Mouse (Mus musculus): ENCODE results near the gene Nudt8. TPM values are rescaled to one million over a fixed set of nuclear protein-coding genes. Genes with fewer than 3 reads are reported as not detected.

The Nudt8 gene
- polyA plus RNA-seq, 1 experiment from 2014 or later, result 74.1 TPM

Other genes with a start within 250 kb of the Nudt8 start
- 25.6 and 27.3 TPM in 2 replicates for gene Kmt5b, start 233.2 kb upstream of the Nudt8 start, polyA plus RNA-seq (2014; fragmentation: Nextera tagmentation; extraction: Ambion mirVana)
- gene Chka, start 148.8 kb upstream of the Nudt8 start, polyA plus RNA-seq (2014; fragmentation: Nextera tagmentation; extraction: Ambion mirVana), result 25.5 and 27.2 TPM in 2 replicates
- 16.1 and 17.1 TPM in 2 replicates for gene Tcirg1, start 93.4 kb upstream of the Nudt8 start, polyA plus RNA-seq (2014; fragmentation: Nextera tagmentation; extraction: Ambion mirVana)
- gene Ndufs8, start 87.8 kb upstream of the Nudt8 start, polyA plus RNA-seq (2014; fragmentation: Nextera tagmentation; extraction: Ambion mirVana), result 479 and 507 TPM in 2 replicates
- 2.3 and 2.9 TPM in 2 replicates for gene Aldh3b1, start 70.8 kb upstream of the Nudt8 start, polyA plus RNA-seq (2014; fragmentation: Nextera tagmentation; extraction: Ambion mirVana)
- gene Unc93b1, start 65.4 kb upstream of the Nudt8 start, polyA plus RNA-seq (2014; fragmentation: Nextera tagmentation; extraction: Ambion mirVana), result 11.2 and 14.5 TPM in 2 replicates
- gene Aldh3b3, start 41.9 kb upstream of the Nudt8 start, polyA plus RNA-seq (2014; fragmentation: Nextera tagmentation; extraction: Ambion mirVana), result not detected in 2 replicates
- gene Aldh3b2, start 28.3 kb upstream of the Nudt8 start, polyA plus RNA-seq (2014; fragmentation: Nextera tagmentation; extraction: Ambion mirVana), result 0.09 and 0.18 TPM in 2 replicates
- gene Acy3, start 14.0 kb upstream of the Nudt8 start, polyA plus RNA-seq (2014; fragmentation: Nextera tagmentation; extraction: Ambion mirVana), result 13.1 and 14.5 TPM in 2 replicates
- gene Tbx10, start 7.8 kb upstream of the Nudt8 start, polyA plus RNA-seq (2014; fragmentation: Nextera tagmentation; extraction: Ambion mirVana), result not detected in 2 replicates
- gene Gm49405, start within 50 bp of the Nudt8 start, polyA plus RNA-seq (2014; fragmentation: Nextera tagmentation; extraction: Ambion mirVana), result 4.3 and 4.6 TPM in 2 replicates
- gene Doc2g, start 2.7 kb downstream of the Nudt8 start, polyA plus RNA-seq (2014; fragmentation: Nextera tagmentation; extraction: Ambion mirVana), result 85.2 and 90.7 TPM in 2 replicates
- 552 and 561 TPM in 2 replicates for gene Ndufv1, start 12.2 kb downstream of the Nudt8 start, polyA plus RNA-seq (2014; fragmentation: Nextera tagmentation; extraction: Ambion mirVana)
- gene Gstp1, start 37.4 kb downstream of the Nudt8 start, polyA plus RNA-seq (2014; fragmentation: Nextera tagmentation; extraction: Ambion mirVana), result 399 and 401 TPM in 2 replicates
- 8.0 and 10.3 TPM in 2 replicates for gene Gstp2, start 45.4 kb downstream of the Nudt8 start, polyA plus RNA-seq (2014; fragmentation: Nextera tagmentation; extraction: Ambion mirVana)
- not detected in 2 replicates for gene Gstp3, start 59.0 kb downstream of the Nudt8 start, polyA plus RNA-seq (2014; fragmentation: Nextera tagmentation; extraction: Ambion mirVana)
- not detected in 2 replicates for gene Cabp2, start 81.0 kb downstream of the Nudt8 start, polyA plus RNA-seq (2014; fragmentation: Nextera tagmentation; extraction: Ambion mirVana)
- gene Cdk2ap2, start 96.6 kb downstream of the Nudt8 start, polyA plus RNA-seq (2014; fragmentation: Nextera tagmentation; extraction: Ambion mirVana), result 62.5 and 63.8 TPM in 2 replicates
- gene Pitpnm1, start 99.4 kb downstream of the Nudt8 start, polyA plus RNA-seq (2014; fragmentation: Nextera tagmentation; extraction: Ambion mirVana), result 17.3 TPM in 2 replicates
- 87.3 and 100 TPM in 2 replicates for gene Aip, start 125.3 kb downstream of the Nudt8 start, polyA plus RNA-seq (2014; fragmentation: Nextera tagmentation; extraction: Ambion mirVana)
- not detected in 2 replicates for gene Gpr152, start 139.2 kb downstream of the Nudt8 start, polyA plus RNA-seq (2014; fragmentation: Nextera tagmentation; extraction: Ambion mirVana)
- not detected in 2 replicates for gene Cabp4, start 143.5 kb downstream of the Nudt8 start, polyA plus RNA-seq (2014; fragmentation: Nextera tagmentation; extraction: Ambion mirVana)
- gene Coro1b, start 148.0 kb downstream of the Nudt8 start, polyA plus RNA-seq (2014; fragmentation: Nextera tagmentation; extraction: Ambion mirVana), result 117 and 122 TPM in 2 replicates
- 0.54 and 0.82 TPM in 2 replicates for gene Ptprcap, start 153.0 kb downstream of the Nudt8 start, polyA plus RNA-seq (2014; fragmentation: Nextera tagmentation; extraction: Ambion mirVana)
- 31.4 and 34.4 TPM in 2 replicates for gene Rps6kb2, start 162.8 kb downstream of the Nudt8 start, polyA plus RNA-seq (2014; fragmentation: Nextera tagmentation; extraction: Ambion mirVana)
- 6.5 and 8.7 TPM in 2 replicates for gene Carns1, start 174.9 kb downstream of the Nudt8 start, polyA plus RNA-seq (2014; fragmentation: Nextera tagmentation; extraction: Ambion mirVana)
- 2.2 and 2.6 TPM in 2 replicates for gene Tbc1d10c, start 190.7 kb downstream of the Nudt8 start, polyA plus RNA-seq (2014; fragmentation: Nextera tagmentation; extraction: Ambion mirVana)
- 708 and 757 TPM in 2 replicates for gene Ppp1ca, start 191.5 kb downstream of the Nudt8 start, polyA plus RNA-seq (2014; fragmentation: Nextera tagmentation; extraction: Ambion mirVana)
- gene Rad9a, start 201.1 kb downstream of the Nudt8 start, polyA plus RNA-seq (2014; fragmentation: Nextera tagmentation; extraction: Ambion mirVana), result 17.4 and 18.5 TPM in 2 replicates
- 0.78 and 1.2 TPM in 2 replicates for gene Clcf1, start 213.7 kb downstream of the Nudt8 start, polyA plus RNA-seq (2014; fragmentation: Nextera tagmentation; extraction: Ambion mirVana)
- not detected in 2 replicates for gene AC109138.7, start 213.8 kb downstream of the Nudt8 start, polyA plus RNA-seq (2014; fragmentation: Nextera tagmentation; extraction: Ambion mirVana)
- 20.9 and 26.8 TPM in 2 replicates for gene Pold4, start 231.3 kb downstream of the Nudt8 start, polyA plus RNA-seq (2014; fragmentation: Nextera tagmentation; extraction: Ambion mirVana)

All from heart, embryonic 14.5 days (tissue).